Mouse (Mus musculus) hindbrain, embryonic 16.5 days (tissue): ENCODE data around the gene Prss46. TPM values are rescaled to one million over a fixed set of nuclear protein-coding genes. Genes with fewer than 3 reads are reported as not detected.

Experiments used
- ATAC-seq: fragments of 200-750 bp; cut with Nextera tagmentation; 2 replicates; pipeline ENCODE4 v1.8.0; 2017; ENCODE audit warnings: moderate TSS enrichment, moderate library complexity
- H3K27ac ChIP-seq: fragments of 300-500 bp; sonication (generic); 2 replicates; pipeline ENCODE4 v1.5.1; 2014; ENCODE audit warnings: low read depth, mild to moderate bottlenecking, control low read depth, low read length, moderate library complexity
- H3K27me3 ChIP-seq: fragments of 300-500 bp; sonication (generic); replicated peaks from 2 replicates; pipeline ENCODE4 v1.6.1; 2014; ENCODE audit warnings: low read length; ENCODE audit not compliant: control insufficient read depth, insufficient read depth
- H3K36me3 ChIP-seq: fragments of 300-500 bp; sonication (generic); 2 replicates; pipeline ENCODE4 v1.6.1; 2014; ENCODE audit warnings: mild to moderate bottlenecking, low read length, moderate library complexity, mixed read lengths; ENCODE audit not compliant: control insufficient read depth, insufficient read depth
- H3K4me1 ChIP-seq: fragments of 300-500 bp; sonication (generic); 2 replicates; pipeline ENCODE4 v1.6.1; 2014; ENCODE audit warnings: low read depth, low read length; ENCODE audit not compliant: control insufficient read depth, insufficient read depth
- H3K4me2 ChIP-seq: fragments of 300-500 bp; sonication (generic); 2 replicates; pipeline ENCODE4 v1.6.1; 2014; ENCODE audit warnings: mild to moderate bottlenecking, low read length, control low read depth, moderate library complexity
- H3K4me3 ChIP-seq: fragments of 300-500 bp; sonication (generic); 2 replicates; pipeline ENCODE4 v1.5.1; 2014; ENCODE audit warnings: mild to moderate bottlenecking, low read length, control low read depth, moderate library complexity
- H3K9ac ChIP-seq: fragments of 300-500 bp; sonication (generic); 2 replicates; pipeline ENCODE4 v1.6.1; 2014; ENCODE audit warnings: low read depth, mild to moderate bottlenecking, control low read depth, low read length, moderate library complexity
- H3K9me3 ChIP-seq: fragments of 300-500 bp; sonication (generic); 2 replicates; pipeline ENCODE4 v1.6.1; 2014; ENCODE audit warnings: mild to moderate bottlenecking, low read length, moderate library complexity; ENCODE audit not compliant: control insufficient read depth
- WGBS: fragments of 180-500 bp; shearing (Covaris S2); extraction: QIAGEN DNeasy Blood & Tissue Kit; methylation state at CpG from one replicate; pipeline ENCODE4 v1.1.7; 2014; 5-methylcytosine and 5-hydroxymethylcytosine counted together
- polyA plus RNA-seq: library from polyadenylated mRNA; unstranded; fragments of >200 nt; fragmentation: Nextera tagmentation; extraction: Ambion mirVana; gene quantifications from 2 replicates; pipeline ENCODE4 v1.2.1, GENCODE M21; 2015

Gene Prss46
- polyA plus RNA-seq, 1 experiment from 2014 or later = not detected

- Histone ChIP-seq H3K4me2 (no peak overlapping the region), H3K27ac (no peak overlapping the region), H3K9ac (no peak overlapping the region), H3K36me3 (no peaks in the 10 kb centered on the region), H3K9me3 (no peaks in the 10 kb centered on the region), H3K4me3 (no peak overlapping the region), H3K4me1 (no peaks in the 10 kb centered on the region; the same call in 1 of the 2 replicates), H3K27me3 (no peaks in the 10 kb centered on the region; the same call in 1 of the 2 replicates)
- no peak for ATAC-seq
- 69% methylated on average over 10 of the region's 10 CpGs for WGBS
Observed at GRCm38 (mm10) chr9:110899451-110900008, 55.2 kb downstream of the Prss46 start.

- no peaks in the 10 kb centered on the region for H3K27me3 ChIP-seq
- H3K4me3 ChIP-seq = no peak overlapping the region
- 80% methylated on average over 6 of the region's 6 CpGs for WGBS
- no peak overlapping the region for H3K4me2 ChIP-seq
- H3K27ac ChIP-seq = no peak overlapping the region
- H3K9ac ChIP-seq = no peak overlapping the region
- no peaks in the 10 kb centered on the region; the same call in 1 of the 2 replicates for H3K4me1 ChIP-seq
- ATAC-seq = no peak
- no peaks in the 10 kb centered on the region for H3K9me3 ChIP-seq
- H3K36me3 ChIP-seq = no peaks in the 10 kb centered on the region
Observed at GRCm38 (mm10) chr9:110901204-110901603, 56.9 kb downstream of the Prss46 start.

GRCm38 (mm10) chr9:110902271-110902670, 58.0 kb downstream of the Prss46 start:
- 83% methylated on average over 4 of the region's 4 CpGs for WGBS
- no peak overlapping the region for H3K4me3 ChIP-seq
- no peaks in the 10 kb centered on the region for H3K4me1 ChIP-seq
- no peaks in the 10 kb centered on the region for H3K9me3 ChIP-seq
- H3K27me3 ChIP-seq = no peaks in the 10 kb centered on the region
- H3K4me2 ChIP-seq = no peak overlapping the region
- no peak overlapping the region for H3K27ac ChIP-seq
- H3K9ac ChIP-seq = no peak overlapping the region
- no peaks in the 10 kb centered on the region for H3K36me3 ChIP-seq
- ATAC-seq = no peak

Other genes starting within 250 kb of the Prss46 start
- 25.8 and 30.1 TPM in 2 replicates for gene Nradd, start 220.1 kb upstream of the Prss46 start, polyA plus RNA-seq
- 3.2 and 4.8 TPM in 2 replicates for gene Nbeal2, start 190.3 kb upstream of the Prss46 start, polyA plus RNA-seq
- 88.5 and 101 TPM in 2 replicates for gene Ccdc12, start 188.0 kb upstream of the Prss46 start, polyA plus RNA-seq
- 1.1 and 2.3 TPM in 2 replicates for gene Myl3, start 102.6 kb upstream of the Prss46 start, polyA plus RNA-seq
- gene Pth1r, start 97.4 kb upstream of the Prss46 start, polyA plus RNA-seq = 12.3 and 13.6 TPM in 2 replicates
- not detected in 2 replicates for gene Prss42, start 46.3 kb upstream of the Prss46 start, polyA plus RNA-seq
- not detected in 2 replicates for gene Prss44, start 30.5 kb upstream of the Prss46 start, polyA plus RNA-seq
- 0.06 TPM in 1 of 2 replicates, not detected in the other for gene Prss43, start 17.8 kb upstream of the Prss46 start, polyA plus RNA-seq
- 0.12 and 0.29 TPM in 2 replicates for gene Prss45, start 9.9 kb upstream of the Prss46 start, polyA plus RNA-seq
- gene Prss50, start 13.5 kb downstream of the Prss46 start, polyA plus RNA-seq = 0.49 and 0.71 TPM in 2 replicates
- 2.1 and 2.7 TPM in 2 replicates for gene Als2cl, start 35.4 kb downstream of the Prss46 start, polyA plus RNA-seq
- 5.2 and 6.2 TPM in 2 replicates for gene Tmie, start 35.6 kb downstream of the Prss46 start, polyA plus RNA-seq
- not detected in 2 replicates for gene Fam240a, start 72.4 kb downstream of the Prss46 start, polyA plus RNA-seq
- 0.20 and 0.28 TPM in 2 replicates for gene Tdgf1, start 101.7 kb downstream of the Prss46 start, polyA plus RNA-seq
- 1.1 and 1.2 TPM in 2 replicates for gene Lrrc2, start 107.0 kb downstream of the Prss46 start, polyA plus RNA-seq
- gene Rtp3, start 146.1 kb downstream of the Prss46 start, polyA plus RNA-seq = not detected in 2 replicates
- 1.0 and 1.3 TPM in 2 replicates for gene Ltf, start 174.8 kb downstream of the Prss46 start, polyA plus RNA-seq
- 0.86 and 1.2 TPM in 2 replicates for gene Ccrl2, start 213.0 kb downstream of the Prss46 start, polyA plus RNA-seq